Comparison of ENCODE assay signal across 8 mouse cellular contexts in the genomic region with DNA sequence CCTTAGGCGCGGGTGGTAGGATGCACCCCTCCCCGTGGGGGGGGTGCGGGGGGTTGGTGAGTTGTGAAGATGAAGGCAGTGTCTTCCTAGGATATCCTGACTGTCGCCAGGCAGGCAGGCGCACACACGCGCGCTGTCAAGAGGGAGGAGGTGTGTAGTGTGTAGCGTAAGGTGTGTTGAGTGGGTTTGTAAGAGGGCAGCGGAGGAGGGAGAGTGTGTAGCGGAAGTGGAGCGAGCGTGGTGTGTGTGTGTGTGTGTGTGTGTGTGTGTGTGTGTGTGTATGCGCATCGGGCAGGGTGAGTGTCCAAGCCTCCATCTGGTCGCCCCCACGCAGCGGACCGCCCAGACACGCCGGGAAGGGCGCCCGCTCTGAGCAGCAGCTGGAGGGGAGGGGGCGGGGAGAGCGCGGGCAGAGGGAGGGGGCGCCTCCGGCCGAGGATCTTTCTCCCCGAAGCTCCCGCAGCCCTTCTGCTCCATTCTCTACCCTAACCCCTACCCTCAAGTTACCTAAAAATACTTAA. TPM values are rescaled to one million over a fixed set of nuclear protein-coding genes. Genes with fewer than 3 reads are reported as not detected.
A peak's percentile ranks its signal among the peaks of the same experiment; 100 is the strongest.
DNase-seq lines count a peak whose midpoint lies in the region; ATAC-seq lines count a peak whose summit lies in the region.

No protein-coding gene starts in this region.

- 0 out of 2 replicates have a peak overlapping the region, but pooled peaks have one; percentile 15 for H3K27ac ChIP-seq in brown adipose tissue, adult 24 weeks (replicated peaks; ENCODE audit: low read depth, low read length)
- H3K27ac ChIP-seq in limb, embryonic 15.5 days: no peak overlapping the region; the same call in 1 of the 2 replicates
- H3K27ac ChIP-seq in midbrain, embryonic 16.5 days (ENCODE audit: low read length): no peak overlapping the region

- peaks cover 25% of the 10 kb centered on the region for H3K4me1 ChIP-seq in erythroblast, embryonic 14.5 days (ENCODE audit: control insufficient read depth)
- peaks cover 6% of the 10 kb centered on the region; the same call in 1 of the 2 replicates for H3K4me1 ChIP-seq in brown adipose tissue, adult 24 weeks (ENCODE audit: control insufficient read depth, insufficient read depth, insufficient read length, low read length)
- peaks cover 46% of the 10 kb centered on the region for H3K4me1 ChIP-seq in limb, embryonic 15.5 days
- H3K4me1 ChIP-seq in midbrain, embryonic 16.5 days (ENCODE audit: control insufficient read depth, insufficient read depth, low read length): peaks cover 37% of the 10 kb centered on the region

- no peak for ATAC-seq in erythroblast, adult 5-6 weeks (replicated peaks; ENCODE audit: low FRiP score, poor library complexity, severe bottlenecking)
- no peak for ATAC-seq in limb, embryonic 15.5 days (ENCODE audit: insufficient number of reproducible peaks, low FRiP score, low TSS enrichment, low read depth)
- ATAC-seq in midbrain, embryonic 16.5 days: peak; percentile 34

- H3K9ac ChIP-seq in limb, embryonic 15.5 days: peak overlapping the region; percentile 10; the same call in 1 of the 2 replicates
- peak overlapping the region; percentile 42; the same call in 1 of the 2 replicates for H3K9ac ChIP-seq in midbrain, embryonic 16.5 days (ENCODE audit: low read depth, low read length)

- peaks cover 99% of the 10 kb centered on the region for H3K27me3 ChIP-seq in erythroblast, embryonic 14.5 days (ENCODE audit: control insufficient read depth)
- H3K27me3 ChIP-seq in limb, embryonic 15.5 days: peaks cover 84% of the 10 kb centered on the region
- H3K27me3 ChIP-seq in midbrain, embryonic 16.5 days (ENCODE audit: control insufficient read depth, insufficient read depth, low read depth, low read length): peaks cover 75% of the 10 kb centered on the region

- H3K9me3 ChIP-seq in erythroblast, embryonic 14.5 days (ENCODE audit: control insufficient read depth, low read length): peaks cover 6% of the 10 kb centered on the region; the same call in 1 of the 2 replicates
- H3K9me3 ChIP-seq in limb, embryonic 15.5 days: no peaks in the 10 kb centered on the region
- no peaks in the 10 kb centered on the region for H3K9me3 ChIP-seq in midbrain, embryonic 16.5 days (replicated peaks; ENCODE audit: control insufficient read depth, low read length, poor library complexity, severe bottlenecking)

- DNase-seq in frontal cortex, postnatal 36 days (ENCODE audit: low spot score in 2 of 2): peak; percentile 45 to 50
- DNase-seq in induced T-regulatory cell, adult 2 months (ENCODE audit: low read depth): peak; percentile 76
- peak; percentile 51 to 60 for DNase-seq in spleen, postnatal 36 days (ENCODE audit: low spot score in 2 of 2)

- no peaks in the 10 kb centered on the region for H3K36me3 ChIP-seq in erythroblast, embryonic 14.5 days (ENCODE audit: control insufficient read depth)
- no peaks in the 10 kb centered on the region for H3K36me3 ChIP-seq in limb, embryonic 15.5 days
- no peaks in the 10 kb centered on the region for H3K36me3 ChIP-seq in midbrain, embryonic 16.5 days (ENCODE audit: control insufficient read depth, insufficient read depth, low read length)

- peak overlapping the region; percentile 65 for H3K4me3 ChIP-seq in erythroblast, embryonic 14.5 days (replicated peaks)
- peak overlapping the region; percentile 53 for H3K4me3 ChIP-seq in brown adipose tissue, adult 24 weeks (ENCODE audit: insufficient read depth, low read depth, low read length)
- peak overlapping the region; percentile 70 for H3K4me3 ChIP-seq in limb, embryonic 15.5 days
- peak overlapping the region; percentile 57 for H3K4me3 ChIP-seq in midbrain, embryonic 16.5 days (ENCODE audit: low read depth, low read length)

- WGBS in limb, embryonic 15.5 days: 0% methylated on average over 16 of the region's 32 CpGs
- WGBS in midbrain, embryonic 16.5 days: under 1% methylated on average over 17 of the region's 32 CpGs

- peak overlapping the region; percentile 98 for H3K4me2 ChIP-seq in limb, embryonic 15.5 days
- H3K4me2 ChIP-seq in midbrain, embryonic 16.5 days (ENCODE audit: low read length): peak overlapping the region; percentile 93

RNA-seq across cellular contexts. Expression of a gene that starts 1.4 kb away (rescaled TPM):
- polyA plus RNA-seq in erythroblast, embryonic 14.5 days (2012): 0.12 TPM in 1 of 2 replicates, not detected in the other
- total RNA-seq in erythroblast, adult 5-6 weeks (2015; ENCODE audit: low replicate concordance): not detected in 2 replicates
- 2.1 TPM in 1 of 2 replicates, not detected in the other for total RNA-seq in erythroblast, adult 5-6 weeks (2017; ENCODE audit: low replicate concordance)
- 5.2 and 10.0 TPM in 2 replicates for polyA plus RNA-seq in brown adipose tissue, adult 24 weeks (2012; ENCODE audit: insufficient read depth, insufficient read length, missing spikeins)
- 2.5 and 3.3 TPM in 2 replicates for polyA plus RNA-seq in limb, embryonic 15.5 days (2015; fragmentation: Nextera tagmentation; extraction: Ambion mirVana)
- 0.45 and 0.68 TPM in 2 replicates for polyA plus RNA-seq in midbrain, embryonic 16.5 days (2015; fragmentation: Nextera tagmentation; extraction: Ambion mirVana)

RNA-seq across cellular contexts. Expression of a gene that starts 12.1 kb away (rescaled TPM):
- polyA plus RNA-seq in erythroblast, embryonic 14.5 days (2012): 0.78 and 0.90 TPM in 2 replicates
- total RNA-seq in erythroblast, adult 5-6 weeks (2015; ENCODE audit: low replicate concordance): 2.5 and 2.7 TPM in 2 replicates
- 4.7 and 5.2 TPM in 2 replicates for total RNA-seq in erythroblast, adult 5-6 weeks (2017; ENCODE audit: low replicate concordance)
- 9.6 and 11.0 TPM in 2 replicates for polyA plus RNA-seq in brown adipose tissue, adult 24 weeks (2012; ENCODE audit: insufficient read depth, insufficient read length, missing spikeins)
- 58.5 and 60.4 TPM in 2 replicates for polyA plus RNA-seq in limb, embryonic 15.5 days (2015; fragmentation: Nextera tagmentation; extraction: Ambion mirVana)
- 77.2 and 77.3 TPM in 2 replicates for polyA plus RNA-seq in midbrain, embryonic 16.5 days (2015; fragmentation: Nextera tagmentation; extraction: Ambion mirVana)
